Mouse (Mus musculus) ES-Bruce4 (cell line): ENCODE results near the gene A630001G21Rik.

Experiments used
- CTCF ChIP-seq: IDR thresholded peaks from one replicate; pipeline ENCODE4 v1.8.1; 2011; ENCODE audit warnings: low read depth, low read length
- POLR2A ChIP-seq: IDR thresholded peaks from one replicate; pipeline ENCODE4 v1.8.1; 2011; ENCODE audit warnings: low read length; ENCODE audit not compliant: insufficient read depth

DNA sequence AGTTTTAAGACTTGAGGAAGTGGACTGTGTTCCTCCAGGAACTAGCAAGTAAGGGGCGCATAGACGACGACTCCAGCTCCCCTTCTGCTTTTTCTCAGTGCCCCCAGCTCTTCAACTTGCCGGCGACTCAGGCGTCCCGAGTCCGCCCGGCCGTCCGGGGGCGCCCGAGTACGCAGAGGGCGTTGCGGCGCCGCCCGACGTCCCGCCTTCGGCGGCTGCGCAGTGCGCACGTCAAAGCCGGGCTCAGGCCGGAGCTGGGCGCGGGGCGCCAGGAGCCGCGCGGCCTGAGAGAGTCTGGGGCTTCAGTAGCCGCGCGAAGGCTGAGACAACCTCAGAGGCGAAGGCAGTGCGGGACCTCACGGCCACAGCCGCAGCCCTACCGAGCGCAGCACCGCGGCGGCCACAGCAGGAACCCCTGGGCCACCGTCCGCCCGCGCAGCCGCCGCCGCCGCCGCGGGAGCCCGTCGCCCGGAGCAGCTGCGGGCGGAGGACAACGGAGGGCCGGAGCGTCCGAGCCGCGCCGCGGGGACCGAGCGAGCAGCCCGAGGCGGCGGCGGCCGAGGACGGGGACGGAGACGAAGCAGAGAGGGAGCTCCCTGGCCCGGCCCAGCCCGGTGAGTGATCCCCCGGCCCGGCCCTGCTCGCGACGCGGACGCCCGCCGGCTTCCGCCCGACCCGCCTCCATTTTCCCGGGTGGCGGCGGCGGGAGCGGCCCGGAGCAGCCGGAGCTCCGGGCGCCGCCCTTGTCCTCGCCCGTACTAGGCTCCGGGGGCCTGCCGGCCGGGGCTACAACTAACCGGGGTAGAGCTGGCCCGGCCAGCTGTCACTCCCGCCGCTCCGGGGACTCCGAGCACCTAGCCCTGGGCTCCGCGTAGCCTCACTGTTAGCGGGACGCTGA is 15.0 kb upstream of the A630001G21Rik start, which contains the start of gene Cab39:
- TF ChIP-seq CTCF (peak; percentile 51), POLR2A (peak; percentile 38)
